Mouse (Mus musculus) gastrocnemius, adult 2 months (tissue): ENCODE data around the gene Rtraf. TPM values are rescaled to one million over a fixed set of nuclear protein-coding genes. Genes with fewer than 3 reads are reported as not detected.

Experiments used
- DNase-seq: peaks from one replicate; pipeline ENCODE4 v3.0.0; 2022
- H3K27ac ChIP-seq: fragments of 200-600 bp; 2 replicates; pipeline ENCODE4 v1.8.1; 2022; ENCODE audit warnings: mild to moderate bottlenecking
- H3K4me3 ChIP-seq: fragments of 200-600 bp; 2 replicates; pipeline ENCODE4 v1.8.1; 2022; ENCODE audit warnings: mild to moderate bottlenecking, moderate library complexity
- CTCF ChIP-seq: fragments of 200-600 bp; IDR thresholded peaks from 2 replicates; pipeline ENCODE4 v1.8.1; 2022; ENCODE audit warnings: antibody characterized with exemption, mild to moderate bottlenecking, moderate library complexity
- intact Hi-C: fragments of 180-260 bp; cut with DNase I; formaldehyde crosslinking; loops from one replicate; pipeline ENCODE4 v1.15.1; 2025
- total RNA-seq, 2 experiments: library from RNA; stranded (reverse); gene quantifications; 2 replicates each; pipeline ENCODE4 v1.2.3; 2021

Rtraf gene
- total RNA-seq, 2 experiments from 2014 or later, result 84.9 to 85.6 TPM

DNA sequence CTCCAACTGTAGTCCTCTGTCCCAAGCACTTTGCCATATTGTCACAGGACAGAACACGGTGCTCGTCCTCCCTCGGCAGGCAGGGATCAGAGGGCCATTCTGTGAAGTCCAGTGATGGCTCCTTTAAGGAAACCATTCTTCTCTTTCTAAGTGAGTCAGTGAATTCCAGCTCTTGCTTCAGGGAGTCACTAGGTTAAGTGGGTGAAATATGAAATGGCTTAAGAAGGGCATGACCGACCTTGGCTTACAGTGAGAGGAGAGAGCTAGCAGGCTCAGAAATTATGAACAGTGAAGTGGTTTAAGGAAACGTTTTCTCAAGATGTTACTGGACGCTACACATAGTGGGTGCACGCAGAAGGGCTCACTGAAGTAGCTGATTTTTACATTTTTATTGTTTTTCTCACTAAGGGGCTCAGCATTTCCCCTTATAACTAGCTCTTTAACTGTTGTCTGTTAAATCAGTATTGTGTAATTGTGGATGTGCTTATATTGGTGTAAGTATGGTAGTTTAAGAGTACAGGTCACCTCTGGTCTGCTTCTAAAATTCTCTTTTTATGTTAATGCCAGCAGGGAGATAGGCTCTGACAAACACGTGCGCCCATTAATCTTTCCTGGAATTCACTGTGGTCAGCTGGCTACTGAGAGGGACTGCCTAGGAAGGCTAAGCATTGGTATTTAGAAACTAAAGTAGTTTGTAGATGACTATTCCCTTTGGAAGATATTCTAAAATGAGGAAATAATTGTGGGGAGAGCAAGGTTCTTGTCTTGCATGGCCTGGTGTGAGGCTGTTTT, 37.6 kb downstream of the Rtraf start:
- Histone ChIP-seq H3K4me3 (no peak overlapping the region), H3K27ac (no peak overlapping the region)
- no peak for DNase-seq
- intact Hi-C loops, result no loop called here
- TF ChIP-seq CTCF, result no peak

DNA sequence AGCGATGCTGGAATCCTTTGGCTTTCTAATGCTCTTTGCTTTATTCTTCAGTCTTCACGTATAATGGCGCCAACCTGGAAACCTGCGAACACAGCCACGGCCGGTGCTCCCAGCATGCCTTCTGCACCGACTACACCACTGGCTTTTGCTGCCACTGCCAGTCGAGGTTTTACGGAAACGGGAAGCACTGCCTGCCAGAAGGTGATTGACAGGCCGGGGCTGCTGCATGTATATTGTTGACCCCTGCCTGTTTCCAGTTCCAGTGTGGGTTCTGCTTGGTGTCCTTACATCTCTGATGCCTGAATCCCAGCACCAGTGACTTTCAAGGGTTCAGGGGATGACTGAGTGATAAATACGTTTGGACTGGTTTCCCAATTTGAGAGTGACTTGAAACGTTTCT, 45.7 kb downstream of the Rtraf start:
- no peak overlapping the region for H3K27ac ChIP-seq
- no peak for DNase-seq
- TF ChIP-seq CTCF, result no peak
- H3K4me3 ChIP-seq, result no peak overlapping the region
- intact Hi-C loops, result loop anchor here (2.0 kb wide), 1 partner anchor 71 kb away; no protein-coding TSS in a partner anchor

DNA sequence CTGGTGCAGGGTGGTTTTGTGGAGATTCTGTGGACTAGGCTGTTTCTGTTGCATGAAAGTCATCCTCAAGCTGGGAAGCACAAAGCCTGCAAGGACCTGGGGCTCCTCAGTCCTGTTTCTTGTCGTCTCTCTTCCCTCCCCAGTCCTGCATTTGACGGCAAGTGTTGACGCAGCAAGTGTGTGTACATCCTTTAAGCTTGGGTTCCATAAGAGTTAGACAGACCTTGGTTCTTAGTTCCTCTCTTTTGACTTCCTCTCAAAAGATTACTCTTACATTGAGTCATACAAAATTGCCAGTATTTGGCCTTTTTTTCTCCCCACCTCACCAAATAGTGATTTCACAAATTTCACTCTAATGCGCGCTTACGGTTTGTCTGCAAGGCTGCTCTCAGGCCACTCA, 46.3 kb downstream of the Rtraf start:
- no peak overlapping the region for H3K4me3 ChIP-seq
- no peak for DNase-seq
- intact Hi-C loops, result loop anchor here (2.0 kb wide), 1 partner anchor 71 kb away; no protein-coding TSS in a partner anchor
- H3K27ac ChIP-seq, result no peak overlapping the region
- TF ChIP-seq CTCF, result no peak

DNA sequence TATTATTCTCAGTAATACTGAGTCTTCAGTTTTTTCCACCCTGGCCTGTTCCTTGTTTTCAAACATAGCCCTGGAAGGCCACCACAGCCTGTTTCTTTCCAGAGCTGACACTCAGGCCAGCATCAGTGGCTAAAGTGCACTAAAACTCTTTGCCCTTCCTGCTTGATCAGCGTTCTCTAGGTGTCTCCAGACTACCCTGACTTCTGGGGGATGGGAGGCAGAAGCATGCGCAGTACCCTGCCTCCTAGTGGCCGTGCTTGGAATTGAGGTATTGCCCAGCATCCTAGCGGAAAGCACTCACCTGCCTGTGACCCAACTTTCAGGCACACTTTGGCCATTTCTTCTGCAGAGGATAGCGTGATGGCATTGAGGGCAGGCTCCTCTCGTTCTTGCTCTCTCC, 46.7 kb downstream of the Rtraf start:
- Histone ChIP-seq H3K4me3 (no peak overlapping the region), H3K27ac (no peak overlapping the region)
- TF ChIP-seq CTCF, result peak; percentile 71
- DNase-seq, result peak; percentile 54
- intact Hi-C loops, result loop anchor here (2.0 kb wide), 1 partner anchor 70 kb away; no protein-coding TSS in a partner anchor

DNA sequence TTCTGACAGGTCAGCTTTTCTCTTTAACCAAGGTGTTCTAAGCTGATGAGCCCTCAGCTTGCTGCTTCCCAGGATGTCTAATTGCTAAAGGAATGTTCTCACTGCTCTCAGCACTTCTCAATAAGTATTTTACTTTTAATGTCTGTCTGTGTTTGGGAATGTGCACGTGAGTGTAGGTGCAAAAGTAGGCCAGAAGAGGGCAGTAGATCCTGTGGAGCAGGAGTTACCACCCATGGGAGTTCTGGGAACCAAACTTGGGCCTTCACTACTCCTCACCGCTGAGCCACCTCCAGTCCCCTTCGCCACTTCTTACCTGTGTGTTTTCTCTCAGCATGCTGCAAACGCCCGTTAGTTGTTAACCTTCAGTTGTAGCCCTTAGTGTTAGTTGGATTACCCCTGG, 47.4 kb downstream of the Rtraf start:
- intact Hi-C loops, result loop anchor here (2.0 kb wide), 1 partner anchor 69 kb away; no protein-coding TSS in a partner anchor
- Histone ChIP-seq H3K27ac (no peak overlapping the region), H3K4me3 (no peak overlapping the region)
- no peak; the same call in 1 of the 2 replicates for TF ChIP-seq CTCF
- DNase-seq, result no peak

DNA sequence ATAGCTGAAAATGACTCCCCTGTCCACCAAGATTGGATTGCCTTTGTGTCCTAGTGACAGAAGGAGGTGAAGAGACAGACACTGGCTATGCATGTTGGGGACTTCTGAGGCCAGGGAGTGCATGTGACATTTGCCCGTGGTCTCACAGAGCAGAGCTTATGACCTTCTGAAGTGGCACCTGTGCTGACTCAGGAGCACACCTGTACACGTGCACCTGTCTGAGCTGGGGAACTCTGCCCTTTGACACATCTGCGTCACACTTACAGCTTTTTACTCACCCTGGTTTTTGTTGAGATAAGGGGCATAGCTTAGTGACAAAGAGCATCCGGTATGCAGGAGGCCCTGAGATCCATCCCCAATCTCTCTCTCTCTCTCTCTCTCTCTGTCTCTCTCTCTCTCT, 48.1 kb downstream of the Rtraf start:
- no peak for TF ChIP-seq CTCF
- Histone ChIP-seq H3K4me3 (no peak overlapping the region), H3K27ac (no peak overlapping the region)
- intact Hi-C loops, result no loop called here
- DNase-seq, result no peak

DNA sequence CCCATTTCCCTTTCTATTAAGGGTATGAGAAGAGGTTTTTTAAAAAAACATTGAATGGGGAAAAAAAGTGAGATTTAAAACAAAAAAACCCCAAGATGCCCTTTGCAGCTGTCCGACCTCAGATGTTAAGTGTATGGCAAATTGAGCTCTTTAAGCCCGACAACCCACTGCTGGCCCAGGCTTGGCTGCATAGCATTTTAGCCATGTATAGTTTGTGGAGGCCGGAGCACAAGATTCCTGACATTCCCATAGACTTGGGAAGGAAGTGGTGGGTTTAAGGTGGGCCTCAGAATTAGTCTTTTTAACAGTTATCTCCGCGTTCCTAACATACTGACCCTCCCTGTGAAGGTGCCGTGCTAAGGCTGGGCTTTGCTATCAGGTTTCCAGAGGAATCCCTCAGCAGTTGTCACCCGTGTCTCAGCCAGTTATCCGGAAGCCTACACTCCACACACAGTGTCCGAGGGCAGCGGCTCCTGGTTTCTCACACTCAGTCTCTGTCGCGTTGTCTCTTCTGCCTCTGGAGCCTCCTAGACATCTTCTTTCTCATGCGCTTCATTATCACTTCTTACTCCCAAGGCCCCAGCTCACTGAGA, 49.5 kb downstream of the Rtraf start:
- H3K27ac ChIP-seq, result no peak overlapping the region
- TF ChIP-seq CTCF, result no peak
- intact Hi-C loops, result no loop called here
- peak overlapping the region; percentile 19; the same call in 1 of the 2 replicates for H3K4me3 ChIP-seq
- DNase-seq, result no peak

DNA sequence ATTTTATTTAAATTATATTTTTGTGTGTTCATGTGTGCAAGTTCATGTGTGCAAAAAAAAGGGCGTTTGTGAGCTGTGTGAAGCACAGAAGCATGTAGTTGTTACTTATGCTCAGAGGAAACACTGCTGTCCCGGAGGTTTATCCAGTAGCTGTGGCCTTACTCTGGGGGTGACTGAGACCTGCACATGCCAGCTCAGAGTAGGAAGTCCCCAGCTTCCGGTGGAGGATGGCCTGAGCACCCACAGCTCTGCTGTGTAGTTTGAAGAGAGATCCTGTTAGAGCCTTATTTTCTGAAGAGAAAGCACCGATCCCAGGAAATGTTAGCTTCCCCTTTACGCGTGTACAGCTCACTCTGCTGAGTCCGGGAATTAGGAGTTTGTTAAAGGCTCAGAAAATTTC, 52.5 kb downstream of the Rtraf start:
- H3K27ac ChIP-seq, result peak overlapping the region; percentile 63
- no peak for TF ChIP-seq CTCF
- intact Hi-C loops, result no loop called here

DNA sequence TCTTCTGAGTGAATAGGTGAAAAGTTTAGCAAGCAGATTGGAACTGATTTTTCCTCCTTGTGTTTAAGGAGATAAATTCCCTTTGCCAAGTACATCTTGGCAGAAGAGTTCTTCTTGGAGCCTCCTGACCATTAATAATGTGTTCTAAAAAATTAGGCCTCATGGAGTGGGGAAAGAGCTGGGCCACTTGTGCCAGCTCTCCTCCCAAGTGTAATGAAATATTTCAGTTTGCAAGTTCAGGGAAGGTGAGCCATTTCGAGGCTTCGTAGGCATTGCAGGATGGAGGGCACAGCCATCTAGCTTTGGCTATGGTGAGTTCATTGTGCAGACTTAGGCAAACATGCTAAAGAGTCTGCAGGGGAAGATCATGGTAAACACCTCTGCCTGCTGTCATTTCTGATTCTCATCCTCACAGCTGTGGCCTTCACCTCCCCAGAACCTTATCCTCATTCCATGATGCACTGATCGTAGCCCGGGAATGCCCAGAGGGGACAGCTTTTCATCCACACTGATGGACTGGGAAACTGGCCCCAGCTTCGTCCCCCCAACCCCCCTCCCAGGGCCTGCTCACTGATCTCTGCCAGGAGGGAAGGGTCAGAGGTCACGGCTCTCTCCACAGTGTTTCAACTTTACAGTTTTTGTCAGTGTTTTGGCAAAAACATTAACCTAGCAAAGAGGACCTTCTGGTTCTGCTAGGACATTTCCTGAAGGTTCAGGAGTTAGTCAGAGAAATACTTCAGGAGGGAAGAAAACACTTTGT, 54.0 kb downstream of the Rtraf start:
- intact Hi-C loops, result no loop called here
- TF ChIP-seq CTCF, result no peak
- peak; percentile 74 for DNase-seq
- H3K27ac ChIP-seq, result peak overlapping the region; percentile 63
- H3K4me3 ChIP-seq, result no peak overlapping the region

More for the DNA sequence above, 52.5 kb downstream of the Rtraf start:
- DNase-seq, result no peak
- no peak overlapping the region for H3K4me3 ChIP-seq

DNA sequence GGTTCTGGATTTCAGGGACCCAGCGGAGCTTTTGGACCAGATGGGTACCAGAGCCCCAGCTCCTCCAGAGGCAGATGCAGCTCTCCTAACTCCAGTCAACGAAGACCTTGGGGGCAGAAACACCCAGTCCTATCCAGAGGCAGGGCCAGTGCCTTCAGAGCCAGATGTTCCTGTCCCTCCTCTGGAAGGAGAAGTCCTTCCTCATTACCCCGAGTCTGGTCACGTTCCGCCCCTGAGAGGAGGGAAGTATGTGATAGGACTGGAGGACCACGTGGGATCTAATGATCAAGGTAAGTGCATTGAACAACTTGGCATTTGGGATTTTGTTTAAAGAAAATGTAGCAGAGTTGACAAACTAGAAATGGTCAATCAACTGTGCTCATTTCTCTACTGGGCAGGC, 55.0 kb downstream of the Rtraf start:
- Histone ChIP-seq H3K27ac (peak overlapping the region; percentile 43), H3K4me3 (no peak overlapping the region)
- TF ChIP-seq CTCF, result no peak
- intact Hi-C loops, result no loop called here
- DNase-seq, result no peak

DNA sequence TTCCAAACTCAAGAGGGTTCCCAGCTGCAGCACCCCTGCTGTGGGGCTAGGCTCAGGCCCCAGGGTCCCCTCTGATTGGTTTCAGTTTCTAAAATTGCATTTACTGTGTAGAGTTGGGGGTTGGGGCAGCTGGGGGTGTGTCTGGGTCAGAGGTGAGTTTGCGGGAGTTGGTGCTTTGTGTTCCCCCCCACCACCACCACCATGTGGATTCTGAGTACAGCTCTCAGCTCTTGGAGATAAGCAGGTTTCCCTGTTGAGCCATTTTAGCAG, 57.3 kb downstream of the Rtraf start:
- no peak for TF ChIP-seq CTCF
- DNase-seq, result no peak
- Histone ChIP-seq H3K4me3 (no peak overlapping the region), H3K27ac (no peak overlapping the region)
- intact Hi-C loops, result no loop called here

DNA sequence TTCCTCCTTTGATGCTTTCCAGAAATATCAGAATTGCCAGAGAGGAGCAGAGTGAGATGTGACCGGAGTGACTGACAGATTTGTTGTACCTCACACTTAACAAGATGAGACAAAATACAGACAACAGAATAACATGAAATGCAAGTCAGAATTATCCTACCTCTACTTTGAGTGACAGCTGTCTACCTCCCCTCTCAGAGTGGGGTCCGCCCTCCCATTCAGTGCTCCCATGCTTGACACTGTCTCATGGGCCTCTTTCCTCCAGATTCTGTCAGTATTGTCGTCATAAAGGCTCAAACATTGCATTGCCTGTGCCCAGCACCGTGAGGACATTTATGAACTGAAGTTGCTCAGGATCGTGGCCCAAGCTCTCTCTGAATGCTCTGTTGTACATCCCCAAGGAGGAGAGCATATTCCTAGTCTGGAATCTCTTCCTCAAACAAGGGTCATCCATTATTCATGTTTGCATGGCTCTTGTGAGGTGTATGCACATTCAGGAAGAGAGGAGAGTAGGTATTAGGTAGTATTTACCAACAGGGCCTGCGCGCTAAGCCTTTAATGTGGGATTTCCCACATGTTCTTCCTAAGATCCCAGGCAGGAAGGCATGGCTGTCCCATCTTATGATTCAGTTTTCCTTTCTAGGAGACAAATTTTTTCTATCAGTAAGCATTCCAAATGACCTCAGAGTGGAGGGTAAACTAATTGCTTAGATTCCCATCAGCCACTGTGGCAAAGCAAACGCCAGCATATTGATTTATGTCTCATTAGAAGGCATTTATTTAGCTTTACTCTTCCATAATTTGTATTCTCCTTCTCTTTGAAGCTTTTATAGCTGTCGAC, 57.9 kb downstream of the Rtraf start:
- H3K27ac ChIP-seq, result no peak overlapping the region
- intact Hi-C loops, result no loop called here
- H3K4me3 ChIP-seq, result no peak overlapping the region
- no peak for TF ChIP-seq CTCF
- no peak for DNase-seq
